Mouse (Mus musculus): ENCODE results near the gene Aldh3b2.

The Aldh3b2 gene

GRCm38 (mm10) chr19:3972229-3972628 is at the start of gene Aldh3b2:
Aldh3b2 (plus strand) TSS chr19:3972328.
- DNase-seq (ENCODE audit: low read depth, low spot score) = no peak

GRCm38 (mm10) chr19:3922661-3923371 is 49.3 kb upstream of the Aldh3b2 start:
- DNase-seq (ENCODE audit: low read depth, low spot score) = no peak

GRCm38 (mm10) chr19:3923586-3923985 is 48.5 kb upstream of the Aldh3b2 start:
- no peak for DNase-seq (ENCODE audit: low read depth, low spot score)

- DNase-seq (ENCODE audit: low read depth, low spot score) = no peak
Measured at GRCm38 (mm10) chr19:3924190-3924589, 47.9 kb upstream of the Aldh3b2 start.

DNA sequence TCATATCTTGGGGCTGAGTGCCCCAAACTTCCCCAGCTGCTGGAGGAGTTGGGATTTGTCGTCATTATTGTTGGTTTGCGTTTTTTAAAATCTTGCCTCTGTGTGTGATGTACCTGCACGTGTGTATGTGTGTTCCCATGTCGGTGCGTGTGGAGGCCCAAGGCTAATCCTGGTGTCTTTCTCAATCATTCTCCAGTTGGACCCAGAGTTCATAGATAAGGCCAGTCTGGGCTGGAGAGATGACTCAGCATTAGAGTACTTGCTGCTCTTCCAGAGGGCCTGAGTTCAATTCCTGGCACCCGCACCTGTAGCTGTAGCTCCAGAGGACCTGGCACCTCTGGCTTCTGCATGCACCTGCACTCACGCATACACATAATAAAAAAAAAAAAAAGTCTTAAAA is 47.3 kb upstream of the Aldh3b2 start:
- no peak for DNase-seq (ENCODE audit: low read depth, low spot score)

DNA sequence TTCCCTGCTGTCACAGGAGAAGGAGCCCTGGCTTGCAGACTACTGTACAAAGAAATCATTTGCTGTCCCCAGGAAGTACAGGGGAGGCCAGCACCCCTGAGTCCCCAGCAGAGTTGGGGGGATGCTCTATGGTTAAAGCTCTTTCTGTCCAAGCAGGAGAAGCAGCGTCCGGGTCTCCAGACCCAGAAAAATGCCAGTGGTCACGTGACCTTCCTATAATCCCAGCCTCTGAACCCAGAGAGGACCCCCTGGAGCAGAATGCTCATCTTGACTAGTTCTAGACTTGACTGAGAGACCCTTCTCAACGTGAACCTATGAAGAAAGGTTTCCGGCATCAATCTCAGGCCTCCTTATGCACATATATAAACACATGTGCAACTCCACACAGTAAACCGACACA is 46.3 kb upstream of the Aldh3b2 start:
- no peak for DNase-seq (ENCODE audit: low read depth, low spot score)

GRCm38 (mm10) chr19:3926279-3926678 is 45.8 kb upstream of the Aldh3b2 start:
- DNase-seq (ENCODE audit: low read depth, low spot score) = no peak

DNA sequence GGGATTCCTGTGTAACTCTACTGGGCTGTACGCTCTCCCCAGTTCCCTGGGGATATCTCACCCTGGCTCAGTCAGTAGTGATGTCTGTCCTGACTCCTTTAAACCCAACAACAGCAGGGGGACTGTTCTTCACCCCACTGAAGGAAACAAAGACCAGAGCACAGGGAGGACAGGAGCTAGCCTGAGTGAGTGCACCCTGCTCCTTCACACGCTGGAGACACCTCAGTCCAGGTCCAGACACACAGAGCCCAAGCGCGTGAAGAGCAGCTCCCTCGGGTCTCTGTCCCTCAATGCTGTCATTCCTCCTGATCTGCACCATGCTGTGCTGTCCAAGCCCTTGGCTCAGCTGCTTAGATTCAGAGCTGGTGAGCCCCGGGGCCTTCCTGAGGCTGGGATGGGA is 45.4 kb upstream of the Aldh3b2 start:
- DNase-seq (ENCODE audit: low read depth, low spot score) = no peak

GRCm38 (mm10) chr19:3927989-3928388 is 44.1 kb upstream of the Aldh3b2 start:
- no peak for DNase-seq (ENCODE audit: low read depth, low spot score)

DNA sequence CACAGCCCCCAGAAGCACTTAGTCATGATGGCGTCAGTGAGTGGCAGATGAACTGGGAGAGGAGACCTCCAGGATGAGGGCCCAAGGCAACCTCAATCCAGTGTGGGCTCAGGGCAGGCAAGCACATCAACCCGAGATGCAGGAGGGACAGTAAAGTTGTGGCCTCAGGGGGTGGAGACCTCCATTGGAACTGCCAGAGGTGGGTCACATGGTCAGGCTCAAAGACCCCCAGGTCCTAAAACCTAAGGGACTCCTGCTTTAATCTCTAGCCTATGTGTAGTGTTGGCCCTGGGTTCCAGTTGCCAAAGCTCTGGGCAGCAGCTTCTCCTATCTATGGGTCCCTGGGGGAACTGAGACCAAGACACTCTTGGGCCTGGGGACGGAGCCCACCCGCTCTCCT is 43.3 kb upstream of the Aldh3b2 start:
- no peak for DNase-seq (ENCODE audit: low read depth, low spot score)

DNA sequence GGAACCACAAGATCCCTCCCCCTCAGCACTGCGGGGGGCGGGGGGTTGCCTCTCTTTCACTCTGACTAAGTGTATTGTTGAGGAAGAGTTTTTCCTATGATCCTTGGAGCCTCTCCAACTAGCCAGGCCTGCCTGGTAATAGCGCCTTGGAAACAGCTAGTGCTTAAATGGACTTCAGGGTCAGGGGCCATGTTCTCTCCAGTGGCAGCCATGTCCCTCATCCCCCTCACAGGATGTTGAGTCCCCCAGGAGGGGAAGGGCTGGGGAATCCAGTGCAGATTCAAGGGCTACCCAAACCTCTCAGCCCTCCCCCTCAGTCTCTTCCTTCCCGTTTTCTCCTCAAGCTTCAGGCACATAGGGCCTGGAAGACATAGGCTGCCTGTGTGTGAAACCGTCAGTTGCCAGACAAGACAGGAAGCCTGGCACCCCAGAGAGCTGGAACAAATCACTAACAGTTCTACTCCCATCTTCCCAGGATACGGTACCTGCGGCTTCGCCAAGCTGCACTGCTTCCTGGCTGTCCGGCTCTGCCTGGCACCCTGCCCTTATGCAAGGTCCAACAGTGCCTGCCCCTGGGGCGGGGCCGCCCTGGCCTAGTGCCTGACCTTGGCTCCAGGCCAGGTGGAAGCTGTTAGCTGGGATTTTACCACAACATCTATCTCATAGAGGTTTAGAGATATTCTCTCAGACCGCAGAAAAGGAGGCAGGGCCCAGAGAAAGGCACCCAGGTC is 42.8 kb upstream of the Aldh3b2 start, which contains the start of gene Aldh3b1:
Gene Aldh3b1, minus strand, starts transcription at position 598 of the 731 bp plus-strand sequence.
- DNase-seq (ENCODE audit: low read depth, low spot score) = no peak

- DNase-seq (ENCODE audit: low read depth, low spot score) = no peak
Measured at GRCm38 (mm10) chr19:3930262-3931057, 41.7 kb upstream of the Aldh3b2 start.

DNA sequence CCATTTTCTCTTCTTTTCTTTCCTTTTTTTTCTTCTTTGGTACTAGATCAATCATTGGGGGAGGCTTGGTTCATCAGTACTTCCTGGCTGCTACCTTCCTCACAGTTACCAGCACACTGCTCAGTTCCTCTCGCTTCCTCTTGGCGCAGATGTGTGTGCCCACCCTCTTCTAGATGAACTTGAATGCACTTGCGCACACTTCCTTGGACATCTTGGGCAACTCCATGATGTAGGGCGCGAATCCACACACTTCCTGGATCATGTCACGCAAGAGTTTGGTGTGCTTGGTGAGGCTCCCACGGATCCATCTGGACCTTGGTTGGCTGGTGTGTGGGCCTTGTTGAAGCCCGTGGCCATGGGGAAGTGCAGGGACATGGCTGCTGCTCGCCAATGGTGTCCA is 40.4 kb upstream of the Aldh3b2 start:
- DNase-seq (ENCODE audit: low read depth, low spot score) = no peak

DNA sequence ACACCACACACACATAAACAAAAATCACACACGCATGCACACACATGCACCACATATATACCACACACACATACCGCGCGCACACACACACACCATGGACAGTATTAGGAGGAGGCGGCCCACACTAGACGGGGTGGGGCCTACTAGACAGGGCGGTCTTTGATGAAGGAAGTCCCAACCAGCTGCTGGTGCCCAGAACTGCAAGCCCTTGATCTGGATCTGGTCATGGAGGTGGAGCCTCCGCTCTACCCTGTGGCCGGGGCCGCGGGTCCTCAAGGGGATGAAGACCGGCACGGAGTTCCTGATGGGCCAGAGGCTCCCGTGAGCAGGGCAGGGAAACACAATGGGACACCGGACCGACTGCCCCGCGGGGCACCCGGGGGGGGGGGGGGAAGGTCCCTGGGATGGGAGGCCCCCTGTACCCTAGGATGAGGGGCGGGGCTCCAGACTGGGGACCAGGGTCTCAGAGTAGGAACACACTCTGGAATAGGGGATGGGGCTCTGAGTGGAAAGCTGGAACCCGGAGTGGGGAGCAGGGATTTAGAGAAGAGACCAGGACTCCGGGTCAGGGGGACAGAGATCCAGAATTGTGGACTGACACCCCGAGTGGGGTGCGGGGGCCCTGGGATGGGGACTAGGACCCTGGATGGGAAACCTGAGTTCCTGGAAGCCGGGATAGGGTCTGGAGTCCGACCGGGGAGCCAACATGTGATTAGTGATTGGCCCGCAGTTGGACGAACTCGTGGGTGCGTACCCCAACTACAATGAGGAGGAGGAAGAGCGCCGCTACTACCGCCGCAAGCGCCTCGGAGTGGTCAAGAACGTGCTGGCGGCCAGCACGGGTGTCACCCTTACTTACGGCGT is 36.9 kb upstream of the Aldh3b2 start, which contains the start of gene Unc93b1:
Gene Unc93b1, plus strand, starts transcription at position 155 of the 864 bp plus-strand sequence.
- no peak for DNase-seq (ENCODE audit: low read depth, low spot score)

DNA sequence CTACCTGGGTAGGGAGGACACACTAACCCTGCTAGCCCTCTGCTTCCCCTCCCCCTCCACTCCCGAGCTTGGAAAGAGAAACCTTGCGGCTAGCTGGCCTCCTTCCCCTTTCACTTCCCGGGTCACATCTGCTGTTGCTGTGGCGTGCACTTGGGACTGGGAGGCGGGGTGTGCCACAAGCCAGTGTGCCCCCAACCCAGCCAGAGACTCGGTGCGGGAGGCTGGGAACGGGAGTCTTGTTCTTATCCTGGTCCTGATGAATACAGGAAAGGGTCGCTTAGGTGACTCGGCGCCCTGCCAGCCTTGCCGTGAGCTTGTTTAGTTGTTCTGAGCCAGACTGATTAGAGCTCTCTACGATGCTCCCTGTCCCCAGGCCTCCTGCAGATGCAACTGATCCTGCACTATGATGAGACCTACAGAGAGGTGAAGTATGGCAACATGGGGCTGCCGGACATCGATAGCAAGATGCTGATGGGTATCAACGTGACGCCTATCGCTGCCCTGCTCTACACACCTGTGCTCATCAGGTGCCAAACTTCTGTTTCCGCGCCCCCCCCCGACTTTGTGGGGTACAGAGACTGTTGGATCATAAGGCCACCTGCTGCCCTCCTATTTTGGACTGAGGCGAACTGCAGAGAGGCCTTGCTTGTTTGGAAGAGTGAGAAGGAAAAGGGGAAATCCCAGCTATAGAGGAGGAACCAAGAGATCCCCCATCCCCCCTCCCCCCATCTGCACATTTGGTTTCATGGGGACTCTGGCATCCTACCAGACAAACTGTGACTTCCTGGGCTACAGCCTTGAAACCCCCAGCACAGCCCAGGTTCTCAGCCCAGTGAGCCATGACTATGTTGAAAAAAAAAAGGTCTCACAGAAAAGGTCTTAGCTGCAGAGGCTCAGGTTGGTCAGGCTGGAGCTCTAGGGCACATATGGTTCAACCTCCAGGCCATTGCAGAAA is 36.0 kb upstream of the Aldh3b2 start:
- peak; percentile 21 for DNase-seq (ENCODE audit: low read depth, low spot score)

DNA sequence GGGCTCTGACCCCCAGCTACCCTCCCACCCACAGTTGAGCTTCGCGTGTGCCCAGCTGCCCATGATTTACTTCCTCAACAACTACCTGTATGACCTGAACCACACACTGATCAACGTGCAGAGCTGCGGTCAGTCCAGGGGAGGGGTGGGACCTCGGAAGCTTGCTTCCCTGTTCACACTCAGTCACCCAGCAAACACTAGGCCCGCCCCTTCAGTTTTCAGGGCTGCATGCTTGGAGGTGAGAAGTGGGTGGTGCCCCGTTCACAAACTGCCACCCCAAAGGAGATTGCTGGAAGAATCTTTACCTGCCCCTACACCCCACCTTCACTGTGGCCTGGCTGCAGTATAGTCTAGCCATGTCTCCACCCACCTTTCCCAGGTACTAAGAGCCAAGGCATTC is 29.8 kb upstream of the Aldh3b2 start:
- no peak for DNase-seq (ENCODE audit: low read depth, low spot score)

DNA sequence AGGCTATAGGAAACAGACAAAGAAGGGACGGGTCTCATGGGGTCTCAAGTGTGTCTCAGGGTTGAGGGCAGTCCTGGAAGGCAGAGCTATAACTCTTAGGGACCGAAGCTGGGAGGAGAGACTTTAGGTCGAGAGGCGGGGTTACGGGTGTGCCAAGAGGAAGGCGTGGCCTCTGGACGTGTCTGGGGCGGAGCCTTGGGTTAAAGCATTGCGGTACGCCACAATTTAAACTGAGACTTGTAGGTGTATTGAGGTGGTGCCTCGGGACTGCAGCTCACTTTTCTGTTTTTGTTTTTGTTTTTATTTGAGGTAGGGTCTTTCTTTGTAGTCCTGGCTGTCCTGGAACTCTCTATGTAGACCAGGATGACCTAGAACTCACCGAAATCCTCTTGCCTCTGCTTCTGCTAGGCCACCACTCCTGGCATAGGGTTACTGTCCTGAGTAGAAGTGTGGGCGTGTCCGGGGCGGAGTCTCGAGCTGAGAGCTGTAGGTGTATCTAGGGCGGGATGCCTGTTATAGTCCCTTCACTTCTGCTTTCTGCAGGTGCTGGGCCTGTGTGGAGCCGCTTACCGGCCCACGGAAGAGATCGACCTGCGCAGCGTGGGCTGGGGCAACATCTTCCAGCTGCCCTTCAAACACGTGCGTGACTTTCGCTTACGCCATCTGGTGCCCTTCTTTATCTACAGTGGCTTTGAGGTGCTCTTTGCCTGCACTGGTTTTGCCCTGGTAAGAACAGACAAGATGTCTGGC is 29.0 kb upstream of the Aldh3b2 start:
- no peak for DNase-seq (ENCODE audit: low read depth, low spot score)

GRCm38 (mm10) chr19:3945872-3946564 is 26.1 kb upstream of the Aldh3b2 start:
- no peak for DNase-seq (ENCODE audit: low read depth, low spot score)

DNA sequence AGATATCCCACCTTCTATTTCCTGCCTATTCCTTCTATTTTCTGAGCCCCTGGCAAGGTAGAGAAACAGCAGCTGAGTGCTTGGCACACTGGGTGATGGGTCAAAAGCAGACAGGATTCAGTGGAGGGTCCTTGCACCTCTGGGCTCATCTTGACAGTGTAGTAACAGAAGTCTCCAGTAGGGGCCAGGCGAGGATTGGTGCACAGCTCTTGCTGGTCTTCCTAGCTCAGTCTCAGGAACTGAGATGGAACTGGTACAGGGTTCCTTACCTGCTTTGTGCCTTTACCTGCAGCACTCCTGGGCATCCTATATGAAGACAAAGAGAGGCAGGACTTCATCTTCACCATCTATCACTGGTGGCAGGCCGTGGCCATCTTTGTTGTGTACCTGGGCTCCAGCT is 25.4 kb upstream of the Aldh3b2 start:
- DNase-seq (ENCODE audit: low read depth, low spot score) = no peak
